Mouse (Mus musculus) kidney, adult 11 months (tissue): ENCODE results near the gene Axdnd1.
A peak's percentile ranks its signal among the peaks of the same experiment; 100 is the strongest.

ENCODE experiments used
- DNase-seq: peaks from one replicate; pipeline ENCODE4 v3.0.0; 2022

Axdnd1 gene

GRCm38 (mm10) chr1:156420671-156421297, at the start of gene Axdnd1:
Gene Axdnd1, minus strand, starts transcription at chr1:156421159.
- DNase-seq = peak; percentile 88

GRCm38 (mm10) chr1:156470557-156470956, 49.6 kb upstream of the Axdnd1 start:
- DNase-seq = peak; percentile 21

DNA sequence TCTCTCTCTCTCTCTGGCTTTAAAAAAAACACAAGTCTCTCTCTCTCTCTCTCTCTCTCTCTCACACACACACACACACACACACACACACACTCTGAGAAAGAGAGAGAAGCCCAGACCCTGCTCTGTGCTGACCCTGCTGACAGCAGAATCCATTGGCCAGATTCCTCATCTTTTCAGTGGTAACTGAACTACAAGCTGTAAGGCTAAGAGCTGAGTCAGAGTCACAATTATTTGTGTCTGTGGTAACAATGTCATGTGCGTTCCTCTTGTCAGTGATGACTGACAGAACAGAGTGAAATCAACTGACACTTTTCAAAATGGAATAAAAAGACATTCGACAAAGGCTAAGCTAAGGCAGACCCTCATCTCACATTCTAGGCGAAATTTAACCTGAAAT, 47.6 kb upstream of the Axdnd1 start:
- DNase-seq = no peak

GRCm38 (mm10) chr1:156467655-156468255, 46.8 kb upstream of the Axdnd1 start:
- no peak for DNase-seq

DNA sequence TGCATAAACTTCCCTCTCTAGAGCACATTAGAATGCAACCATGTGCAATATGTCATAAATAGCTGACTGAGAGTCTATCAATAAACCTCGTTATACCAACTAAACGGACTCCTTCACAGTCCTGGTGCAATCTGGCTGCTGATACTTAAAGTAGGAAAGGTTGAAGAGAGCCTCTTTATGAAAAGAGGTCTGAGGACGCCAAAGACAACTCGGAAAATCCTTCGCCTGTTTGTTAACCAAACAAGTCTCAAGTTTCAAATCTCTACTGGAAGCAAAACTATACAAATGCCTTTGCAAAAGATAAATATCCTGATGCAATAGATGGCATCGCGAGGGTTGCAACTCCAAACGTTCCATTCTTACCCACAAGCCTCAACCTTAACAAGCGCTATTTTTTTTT, 44.0 kb upstream of the Axdnd1 start:
- DNase-seq = no peak

- no peak for DNase-seq
Observed at GRCm38 (mm10) chr1:156463981-156464853, 43.3 kb upstream of the Axdnd1 start.

- peak; percentile 68 for DNase-seq
Observed at GRCm38 (mm10) chr1:156462273-156462991, 41.5 kb upstream of the Axdnd1 start.

GRCm38 (mm10) chr1:156461036-156461435, 40.1 kb upstream of the Axdnd1 start:
- DNase-seq = no peak

- no peak for DNase-seq
Observed at GRCm38 (mm10) chr1:156460216-156460615, 39.3 kb upstream of the Axdnd1 start.

GRCm38 (mm10) chr1:156459690-156460089, 38.7 kb upstream of the Axdnd1 start:
- DNase-seq = no peak

- no peak for DNase-seq
Observed at GRCm38 (mm10) chr1:156458391-156459060, 37.6 kb upstream of the Axdnd1 start.

DNA sequence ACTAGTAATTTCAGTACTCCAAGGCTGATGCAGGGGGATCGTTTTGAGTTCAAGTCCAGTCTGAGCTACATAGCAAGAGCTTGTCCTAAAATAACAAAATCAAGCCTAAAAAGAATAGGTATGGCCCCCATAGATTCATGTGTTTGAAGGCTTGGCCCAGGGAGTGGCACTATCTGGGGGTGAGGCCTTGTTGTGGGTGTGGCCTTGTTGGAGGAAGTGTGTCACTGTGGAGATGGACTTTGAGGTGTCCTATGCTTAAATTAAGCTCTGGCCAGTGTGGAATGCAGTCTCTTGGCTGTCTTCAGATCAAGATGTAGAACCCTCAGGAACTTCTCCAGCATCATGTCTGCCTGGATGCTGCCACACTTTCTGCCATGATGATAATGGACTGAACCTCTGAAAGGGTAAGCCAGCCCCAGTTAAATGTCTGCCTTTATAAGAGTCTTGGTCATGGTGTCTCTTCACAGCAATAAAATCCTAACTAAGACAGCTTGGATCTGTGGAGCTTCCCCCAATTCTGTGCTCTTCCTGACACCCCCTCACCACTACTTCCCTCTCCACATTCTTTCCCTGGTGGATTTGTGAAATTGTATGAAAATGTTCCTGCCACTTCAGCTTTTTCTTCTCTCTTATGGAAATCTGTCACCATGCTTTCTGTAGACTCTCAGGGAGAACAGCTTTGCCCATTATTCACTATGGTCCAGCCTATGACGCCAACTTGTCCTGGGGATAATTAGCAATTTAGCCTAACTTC, 34.2 kb upstream of the Axdnd1 start:
- DNase-seq = no peak

DNA sequence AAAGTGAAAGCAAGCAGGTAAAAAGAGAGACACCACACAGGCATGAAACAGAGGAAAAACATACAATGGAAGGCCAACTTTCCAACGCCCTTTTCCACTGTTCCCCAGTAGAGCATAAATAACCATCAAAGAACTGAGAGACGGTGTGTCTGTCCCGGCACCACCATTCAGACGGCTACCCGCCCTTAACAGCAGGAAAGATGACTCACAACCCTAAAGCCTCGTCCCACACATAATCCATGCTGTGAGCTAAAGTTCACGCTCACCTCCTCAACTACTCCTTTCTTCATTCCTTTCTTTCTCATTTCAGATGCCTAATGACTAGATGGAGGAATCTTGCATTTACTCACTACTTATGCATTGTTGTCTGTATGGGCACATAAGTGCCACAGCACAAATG, 33.4 kb upstream of the Axdnd1 start:
- no peak for DNase-seq

GRCm38 (mm10) chr1:156453876-156454275, 32.9 kb upstream of the Axdnd1 start:
- no peak for DNase-seq

DNA sequence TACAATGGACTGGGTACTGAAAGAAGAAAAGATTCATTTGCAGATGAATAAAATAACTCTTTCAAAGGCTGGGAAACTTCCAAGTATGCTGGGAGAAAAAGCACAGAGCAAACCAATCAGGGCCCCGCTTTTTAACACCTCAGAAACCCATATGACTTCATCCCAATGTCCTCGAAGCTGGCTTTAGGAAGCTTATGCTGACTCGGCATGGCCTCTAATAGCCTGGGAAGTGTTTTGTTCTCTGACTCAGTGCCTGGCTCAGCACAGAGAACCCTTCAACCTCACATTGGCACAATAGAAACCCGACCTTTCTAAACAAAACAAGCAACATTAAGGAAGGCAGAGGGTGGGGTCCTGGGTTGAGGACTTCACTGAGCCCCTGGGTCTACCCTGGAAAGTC, 29.5 kb upstream of the Axdnd1 start:
- no peak for DNase-seq

- no peak for DNase-seq
Observed at GRCm38 (mm10) chr1:156449691-156450090, 28.7 kb upstream of the Axdnd1 start.

DNA sequence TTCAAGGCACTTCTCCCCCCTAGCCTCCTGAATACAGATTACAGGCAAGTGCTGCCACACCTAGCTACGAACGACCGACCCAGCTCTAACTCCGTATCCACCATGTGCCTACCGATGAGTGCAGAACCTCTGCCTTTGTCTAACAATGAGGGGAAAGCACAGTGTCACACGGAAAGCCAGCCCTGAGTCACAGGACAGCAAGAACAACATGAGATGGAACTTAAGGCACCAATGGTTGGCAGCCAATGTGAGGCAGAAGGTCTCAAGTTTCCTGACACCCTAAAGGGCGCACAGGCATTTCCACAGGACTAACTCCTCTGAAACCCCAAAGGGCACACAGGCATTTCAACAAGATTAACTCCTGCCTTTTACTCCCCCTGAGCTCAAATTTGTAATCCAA, 28.1 kb upstream of the Axdnd1 start:
- no peak for DNase-seq

- no peak for DNase-seq
Observed at GRCm38 (mm10) chr1:156445049-156445448, 24.1 kb upstream of the Axdnd1 start.

DNA sequence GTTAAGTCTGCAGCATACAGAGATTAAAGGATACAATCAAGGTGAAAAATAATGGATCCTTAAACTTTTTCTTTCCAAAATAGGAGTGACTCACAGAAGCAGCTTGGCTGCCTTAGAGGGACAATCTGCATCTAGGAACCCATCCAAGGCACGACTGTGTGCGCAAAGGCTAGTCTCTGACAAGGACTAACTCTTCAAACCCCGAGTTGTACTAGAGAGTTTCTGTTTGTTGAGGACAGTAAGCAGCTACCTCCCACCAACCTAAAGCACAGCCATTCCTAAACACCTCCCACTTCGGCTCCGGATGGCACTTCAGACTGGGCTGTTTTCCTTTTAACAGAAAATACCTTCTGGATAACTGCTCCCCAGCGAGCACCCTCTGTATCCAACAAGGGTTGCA, 21.8 kb upstream of the Axdnd1 start:
- no peak for DNase-seq

- no peak for DNase-seq
Observed at GRCm38 (mm10) chr1:156442266-156442665, 21.3 kb upstream of the Axdnd1 start.

DNA sequence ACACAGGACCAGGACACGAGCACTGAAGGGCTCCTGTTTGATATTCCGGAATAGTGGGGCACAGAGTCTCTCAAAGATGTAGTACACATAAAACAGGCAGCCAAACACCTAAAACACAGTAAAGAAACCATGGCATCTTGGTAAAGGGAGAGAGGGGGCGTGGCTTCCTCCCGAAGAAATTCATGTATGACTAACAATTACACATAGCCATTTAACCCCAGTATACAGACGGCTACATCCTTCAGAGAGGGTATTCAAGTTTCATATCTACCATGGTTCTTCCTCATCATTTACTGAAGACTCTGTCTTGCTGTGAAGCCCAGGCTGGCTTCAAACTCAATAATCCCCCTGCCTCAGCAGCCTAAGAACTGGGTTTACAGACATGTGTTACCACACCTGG, 16.8 kb upstream of the Axdnd1 start:
- no peak for DNase-seq
